Mouse (Mus musculus) forebrain, postnatal 0 days (tissue): ENCODE measurements around the gene Msi2. TPM values are rescaled to one million over a fixed set of nuclear protein-coding genes. Genes with fewer than 3 reads are reported as not detected.

Experiments used
- ATAC-seq: fragments of 200-750 bp; cut with Nextera tagmentation; 2 replicates; pipeline ENCODE4 v1.8.0; 2017; ENCODE audit warnings: mild to moderate bottlenecking, moderate library complexity
- DNase-seq: peaks from one replicate; pipeline ENCODE4 v3.0.0-alpha.2; 2015
- H3K27ac ChIP-seq: fragments of 300-500 bp; sonication (generic); 2 replicates; pipeline ENCODE4 v1.5.1; 2014; ENCODE audit warnings: low read depth, mild to moderate bottlenecking, antibody characterized with exemption, low read length, moderate library complexity, mixed read lengths
- H3K27me3 ChIP-seq: fragments of 300-500 bp; sonication (generic); 2 replicates; pipeline ENCODE4 v1.6.1; 2014; ENCODE audit warnings: mild to moderate bottlenecking, low read length, mixed read lengths; ENCODE audit not compliant: insufficient read depth
- H3K36me3 ChIP-seq: fragments of 300-500 bp; sonication (generic); 2 replicates; pipeline ENCODE4 v1.6.1; 2014; ENCODE audit warnings: mild to moderate bottlenecking, moderate library complexity; ENCODE audit not compliant: insufficient read depth
- H3K4me1 ChIP-seq: fragments of 300-500 bp; sonication (generic); 2 replicates; pipeline ENCODE4 v1.6.1; 2014; ENCODE audit warnings: antibody characterized with exemption; ENCODE audit not compliant: insufficient read depth
- H3K4me2 ChIP-seq: fragments of 300-500 bp; sonication (generic); 2 replicates; pipeline ENCODE4 v1.6.1; 2014; ENCODE audit warnings: low read depth, mild to moderate bottlenecking, moderate library complexity
- H3K4me3 ChIP-seq: fragments of 300-500 bp; sonication (generic); 2 replicates; pipeline ENCODE4 v1.5.1; 2014; ENCODE audit warnings: low read depth, low read length, mixed read lengths
- H3K9ac ChIP-seq: fragments of 300-500 bp; sonication (generic); 2 replicates; pipeline ENCODE4 v1.6.1; 2014; ENCODE audit warnings: mild to moderate bottlenecking
- H3K9me3 ChIP-seq: fragments of 300-500 bp; sonication (generic); 2 replicates; pipeline ENCODE4 v1.6.1; 2016; ENCODE audit warnings: low read length
- CTCF ChIP-seq: sonication (generic); IDR thresholded peaks from 2 replicates; pipeline ENCODE4 v1.5.1; 2016; ENCODE audit warnings: antibody characterized with exemption, control low read depth, low read depth
- WGBS: fragments of 180-500 bp; shearing (Covaris S2); extraction: QIAGEN DNeasy Blood & Tissue Kit; methylation state at CpG from one replicate; pipeline ENCODE4 v1.1.7; 2014; 5-methylcytosine and 5-hydroxymethylcytosine counted together
- polyA plus RNA-seq: library from polyadenylated mRNA; unstranded; fragments of >200 nt; fragmentation: Nextera tagmentation; extraction: Ambion mirVana; gene quantifications from 2 replicates; pipeline ENCODE4 v1.2.1, GENCODE M21; 2015
- total RNA-seq: library from RNA; depleted of rRNA; stranded (reverse); fragments of >200 nt; gene quantifications from 2 replicates; pipeline ENCODE4 v1.2.3, GENCODE M21; 2014

Msi2 gene
- total and polyA plus RNA-seq, 2 experiments from 2014 or later: 18.5 to 107 TPM

- no peak for TF ChIP-seq CTCF
- no peak for ATAC-seq
- Histone ChIP-seq H3K4me3 (no peak overlapping the region), H3K27me3 (no peaks in the 10 kb centered on the region), H3K27ac (no peak overlapping the region), H3K4me1 (0 out of 2 replicates have a peak, but pooled peaks cover 4% of the 10 kb centered on the region), H3K4me2 (no peak overlapping the region), H3K9me3 (no peaks in the 10 kb centered on the region), H3K9ac (no peak overlapping the region), H3K36me3 (no peaks in the 10 kb centered on the region)
- 78% methylated on average over 6 of the region's 6 CpGs for WGBS
- DNase-seq: no peak
Measured at GRCm38 (mm10) chr11:88636934-88637333, 81.4 kb downstream of the Msi2 start.

DNA sequence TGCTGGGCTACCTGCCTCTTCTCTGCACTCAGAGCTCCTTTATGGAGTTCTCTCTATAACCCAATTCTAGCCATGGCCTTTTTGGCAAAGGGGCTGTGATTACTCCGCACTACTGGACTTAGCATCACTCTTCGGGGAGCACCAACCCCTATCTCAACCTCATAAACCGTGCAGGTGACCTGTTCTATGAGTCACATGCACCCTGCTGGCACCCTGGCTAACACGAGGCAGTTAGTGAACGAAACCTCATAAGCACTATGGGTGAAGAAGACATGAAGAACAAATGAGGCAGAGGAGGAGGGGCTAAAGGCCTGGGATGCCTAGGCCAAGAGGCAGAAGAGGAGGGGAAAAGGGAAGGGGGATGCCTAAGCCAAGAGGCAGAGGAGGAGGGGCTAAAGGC, 82.0 kb downstream of the Msi2 start:
- Histone ChIP-seq H3K36me3 (no peaks in the 10 kb centered on the region), H3K9ac (no peak overlapping the region), H3K9me3 (no peaks in the 10 kb centered on the region), H3K4me2 (no peak overlapping the region), H3K4me1 (0 out of 2 replicates have a peak, but pooled peaks cover 4% of the 10 kb centered on the region), H3K4me3 (no peak overlapping the region), H3K27ac (no peak overlapping the region), H3K27me3 (no peaks in the 10 kb centered on the region)
- DNase-seq: no peak
- no peak for TF ChIP-seq CTCF
- 85% methylated on average over 5 of the region's 5 CpGs for WGBS
- ATAC-seq: no peak

GRCm38 (mm10) chr11:88634627-88635026, 83.7 kb downstream of the Msi2 start:
- ATAC-seq (no peak), DNase-seq (no peak)
- Histone ChIP-seq H3K4me2 (no peak overlapping the region), H3K9me3 (no peaks in the 10 kb centered on the region), H3K36me3 (no peaks in the 10 kb centered on the region), H3K27me3 (no peaks in the 10 kb centered on the region), H3K4me1 (0 out of 2 replicates have a peak, but pooled peaks cover 4% of the 10 kb centered on the region), H3K27ac (0 out of 2 replicates have a peak overlapping the region, but pooled peaks have one; percentile 23), H3K4me3 (no peak overlapping the region), H3K9ac (no peak overlapping the region)
- 41% methylated on average over 1 of the region's 1 CpGs for WGBS
- TF ChIP-seq CTCF: no peak

- Histone ChIP-seq H3K4me1 (0 out of 2 replicates have a peak, but pooled peaks cover 4% of the 10 kb centered on the region), H3K4me3 (no peak overlapping the region), H3K9ac (no peak overlapping the region), H3K4me2 (no peak overlapping the region), H3K36me3 (no peaks in the 10 kb centered on the region), H3K27me3 (no peaks in the 10 kb centered on the region), H3K27ac (no peak overlapping the region), H3K9me3 (no peaks in the 10 kb centered on the region)
- WGBS: 94% methylated on average over 3 of the region's 3 CpGs
- DNase-seq (no peak), ATAC-seq (no peak)
- TF ChIP-seq CTCF: no peak
Measured at GRCm38 (mm10) chr11:88631932-88632230, 86.4 kb downstream of the Msi2 start.

DNA sequence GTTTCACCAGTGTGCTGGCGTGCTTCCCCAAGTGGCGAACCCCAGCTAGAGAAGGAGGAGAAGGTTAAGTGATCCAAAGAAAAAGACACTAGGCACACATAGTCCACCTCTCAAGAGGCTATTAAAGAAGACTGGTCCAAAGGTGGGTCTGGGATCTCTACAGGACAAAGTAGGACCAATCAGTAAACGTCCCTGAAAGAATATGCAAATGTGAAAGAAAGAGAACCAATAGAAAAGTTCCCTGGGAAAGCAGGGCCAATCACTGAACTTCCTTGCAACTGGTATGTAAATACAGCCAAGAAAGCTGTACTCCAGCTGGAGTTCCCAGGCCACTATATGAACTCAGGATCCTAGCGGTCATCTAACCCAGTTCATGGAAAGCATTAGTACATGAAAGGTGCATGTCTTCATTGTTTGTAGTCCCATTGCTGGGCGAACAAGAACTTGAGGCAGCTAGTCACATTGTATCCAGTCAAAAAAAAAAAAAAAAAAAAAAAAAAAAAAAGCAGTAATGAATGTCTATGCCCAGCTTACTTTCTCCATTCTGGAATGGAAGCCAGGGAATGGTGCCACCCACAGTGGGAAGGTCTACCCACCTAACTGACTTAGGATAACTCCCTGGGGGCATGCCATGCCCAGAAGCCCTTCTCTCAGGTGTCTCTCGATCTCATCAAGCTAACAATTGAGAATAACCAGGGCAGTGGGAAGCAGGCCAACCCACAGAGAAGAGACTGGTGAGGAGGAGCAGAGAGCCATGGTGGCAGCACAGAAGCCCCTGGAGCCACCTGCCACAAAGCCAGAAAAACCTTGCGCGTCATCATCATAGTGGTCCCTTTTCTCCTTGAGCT, 87.0 kb downstream of the Msi2 start:
- Histone ChIP-seq H3K36me3 (no peaks in the 10 kb centered on the region), H3K27me3 (no peaks in the 10 kb centered on the region)
- TF ChIP-seq CTCF: no peak

GRCm38 (mm10) chr11:88629619-88630018, 88.7 kb downstream of the Msi2 start:
- Histone ChIP-seq H3K9ac (0 out of 2 replicates have a peak overlapping the region, but pooled peaks have one; percentile 18), H3K4me3 (no peak overlapping the region), H3K4me1 (no peaks in the 10 kb centered on the region), H3K9me3 (no peaks in the 10 kb centered on the region), H3K27ac (peak overlapping the region; percentile 62), H3K4me2 (no peak overlapping the region), H3K36me3 (no peaks in the 10 kb centered on the region), H3K27me3 (no peaks in the 10 kb centered on the region)
- no peak for TF ChIP-seq CTCF
- WGBS: 8% methylated on average over 4 of the region's 4 CpGs
- DNase-seq (peak; percentile 48), ATAC-seq (peak; percentile 73)

More for the DNA sequence above, 87.0 kb downstream of the Msi2 start:
- 74% methylated on average over 8 of the region's 8 CpGs for WGBS
- DNase-seq: no peak
- no peak for ATAC-seq
- H3K9ac ChIP-seq: no peak overlapping the region
- H3K4me2 ChIP-seq: no peak overlapping the region
- H3K4me3 ChIP-seq: no peak overlapping the region
- H3K4me1 ChIP-seq: 0 out of 2 replicates have a peak, but pooled peaks cover 4% of the 10 kb centered on the region
- no peaks in the 10 kb centered on the region for H3K9me3 ChIP-seq
- H3K27ac ChIP-seq: no peak overlapping the region; the same call in 1 of the 2 replicates

DNA sequence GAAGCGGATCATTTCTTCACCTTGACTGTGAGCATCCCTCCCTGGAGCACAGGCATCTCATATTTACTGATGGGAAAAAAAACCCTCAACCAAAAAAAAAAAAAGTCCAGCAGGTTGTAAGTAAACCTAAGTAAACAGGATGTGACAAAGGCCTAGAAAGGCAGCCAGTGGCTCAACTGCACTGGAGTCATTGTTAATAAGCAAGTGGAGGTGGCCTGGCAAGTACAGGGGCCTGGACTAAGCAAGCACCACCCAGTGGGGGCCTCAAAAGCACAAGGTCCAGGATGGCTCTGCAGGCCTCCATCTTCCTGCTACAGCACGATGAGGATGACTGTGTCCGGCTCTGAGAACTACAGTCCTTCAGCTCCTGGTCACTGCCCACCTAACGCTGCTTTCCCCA, 89.1 kb downstream of the Msi2 start:
- WGBS: 33% methylated on average over 4 of the region's 4 CpGs
- 0 out of 2 replicates have a peak overlapping the region, but pooled peaks have one; percentile 18 for H3K9ac ChIP-seq
- DNase-seq: no peak

More for the DNA sequence above, 89.1 kb downstream of the Msi2 start:
- H3K36me3 ChIP-seq: no peaks in the 10 kb centered on the region
- no peak overlapping the region for H3K4me3 ChIP-seq
- no peak for ATAC-seq
- TF ChIP-seq CTCF: no peak
- H3K27ac ChIP-seq: peak overlapping the region; percentile 62
- no peaks in the 10 kb centered on the region for H3K27me3 ChIP-seq
- H3K4me2 ChIP-seq: no peak overlapping the region
- H3K4me1 ChIP-seq: no peaks in the 10 kb centered on the region
- H3K9me3 ChIP-seq: no peaks in the 10 kb centered on the region
